Mouse (Mus musculus): ENCODE measurements around the gene L3mbtl1. TPM values are rescaled to one million over a fixed set of nuclear protein-coding genes. Genes with fewer than 3 reads are reported as not detected.
A peak's percentile ranks its signal among the peaks of the same experiment; 100 is the strongest.

The L3mbtl1 gene
- total and polyA plus RNA-seq, 3 experiments = 0.04 to 0.31 TPM; not detected in 1

GRCm38 (mm10) chr2:162922834-162923233 is 20.4 kb upstream of the L3mbtl1 start:
- no peaks in the 10 kb centered on the region for H3K36me3 ChIP-seq (ENCODE audit: control insufficient read depth in 1 of 2, insufficient read depth in 2 of 2, low read length in 2 of 2)
- H3K9me3 ChIP-seq (replicated peaks; ENCODE audit: insufficient read depth, low read length) = no peaks in the 10 kb centered on the region
- no peak for TF ChIP-seq GABPA (IDR thresholded peaks at IDR 0.05; ENCODE audit: low read depth, low read length)
- no peak for TF ChIP-seq POLR2AphosphoS5 (IDR thresholded peaks at IDR 0.05; ENCODE audit: borderline replicate concordance, low read depth, low read length)
- no peak for TF ChIP-seq BHLHE40 (IDR thresholded peaks at IDR 0.05; ENCODE audit: borderline replicate concordance, low read depth, low read length)
- TF ChIP-seq MYB (IDR thresholded peaks at IDR 0.05; ENCODE audit: low read depth, low read length) = no peak
- TF ChIP-seq NELFE (IDR thresholded peaks at IDR 0.05; ENCODE audit: low read depth, low read length) = no peak
- no peak for TF ChIP-seq ZMIZ1 (IDR thresholded peaks at IDR 0.05; ENCODE audit: low read depth, low read length)
- TF ChIP-seq USF1 (IDR thresholded peaks at IDR 0.05; ENCODE audit: low read depth, low read length) = no peak
- no peak for TF ChIP-seq KAT2A (conservative IDR thresholded peaks at IDR 0.05; ENCODE audit: low read depth, low read length)
- no peak for TF ChIP-seq EP300 (IDR thresholded peaks at IDR 0.05; ENCODE audit: low read depth in 1 of 2, low read length in 2 of 2)
- TF ChIP-seq ETS1 (IDR thresholded peaks at IDR 0.05; ENCODE audit: low read depth, low read length) = no peak
- no peak for TF ChIP-seq CHD1 (IDR thresholded peaks at IDR 0.05; ENCODE audit: low read depth, low read length)
- no peak for TF ChIP-seq MAZ (IDR thresholded peaks at IDR 0.05; ENCODE audit: low read depth, low read length)
- no peak overlapping the region for H3K4me3 ChIP-seq (ENCODE audit: control insufficient read depth in 1 of 2, insufficient read depth in 1 of 2, low read depth in 2 of 2, low read length in 2 of 2)
- H3K27ac ChIP-seq (ENCODE audit: control insufficient read depth, low read depth, low read length) = no peak overlapping the region
- H3K9ac ChIP-seq (ENCODE audit: control insufficient read depth, low read depth, low read length, poor library complexity, severe bottlenecking) = no peak overlapping the region
- peaks cover 0 to 7% of the 10 kb centered on the region in 2 experiments; a peak in 2 of 4 replicates for H3K4me1 ChIP-seq (ENCODE audit: control insufficient read depth in 1 of 2, insufficient read depth in 2 of 2, low read length in 2 of 2)
- no peaks in the 10 kb centered on the region for H3K79me2 ChIP-seq (ENCODE audit: control insufficient read depth, insufficient read depth, low read length, poor library complexity)
- no peaks in the 10 kb centered on the region for H3K27me3 ChIP-seq (ENCODE audit: control insufficient read depth in 1 of 2, insufficient read depth in 2 of 2, low read length in 2 of 2)
- peak; percentile 21 for DNase-seq (ENCODE audit: low read depth, low spot score)

- no peak for DNase-seq (ENCODE audit: low read depth, low spot score)
- Histone ChIP-seq H3K9ac (ENCODE audit: control insufficient read depth, low read depth, low read length, poor library complexity, severe bottlenecking) (no peak overlapping the region), H3K36me3 (ENCODE audit: control insufficient read depth in 1 of 2, insufficient read depth in 2 of 2, low read length in 2 of 2) (no peaks in the 10 kb centered on the region), H3K79me2 (ENCODE audit: control insufficient read depth, insufficient read depth, low read length, poor library complexity) (no peaks in the 10 kb centered on the region), H3K9me3 (replicated peaks; ENCODE audit: insufficient read depth, low read length) (no peaks in the 10 kb centered on the region), H3K27ac (ENCODE audit: control insufficient read depth, low read depth, low read length) (no peak overlapping the region), H3K4me3 (ENCODE audit: control insufficient read depth in 1 of 2, insufficient read depth in 1 of 2, low read depth in 2 of 2, low read length in 2 of 2) (no peak overlapping the region), H3K27me3 (ENCODE audit: control insufficient read depth in 1 of 2, insufficient read depth in 2 of 2, low read length in 2 of 2) (no peaks in the 10 kb centered on the region), H3K4me1 (ENCODE audit: control insufficient read depth in 1 of 2, insufficient read depth in 2 of 2, low read length in 2 of 2) (peaks cover 0 to 12% of the 10 kb centered on the region in 2 experiments)
- TF ChIP-seq POLR2A (IDR thresholded peaks at IDR 0.05; ENCODE audit: control insufficient read depth in 1 of 2, insufficient read depth in 1 of 2, low read depth in 1 of 2, low read length in 2 of 2, poor library complexity in 1 of 2) = no peak
- no peak for TF ChIP-seq E2F4 (IDR thresholded peaks at IDR 0.05; ENCODE audit: borderline replicate concordance, low read depth, low read length)
- no peak for TF ChIP-seq RCOR1 (IDR thresholded peaks at IDR 0.05; ENCODE audit: low read depth, low read length)
- no peak for TF ChIP-seq MEF2A (IDR thresholded peaks at IDR 0.05; ENCODE audit: extremely low read depth, insufficient replicate concordance, low read depth, low read length, poor library complexity, severe bottlenecking)
- no peak for TF ChIP-seq MAFK (IDR thresholded peaks at IDR 0.05; ENCODE audit: borderline replicate concordance, low read depth, low read length)
- TF ChIP-seq JUND (IDR thresholded peaks at IDR 0.05; ENCODE audit: low read depth, low read length) = no peak
- no peak for TF ChIP-seq TCF12 (IDR thresholded peaks at IDR 0.05; ENCODE audit: low read depth, low read length)
- no peak for TF ChIP-seq ZMIZ1 (IDR thresholded peaks at IDR 0.05; ENCODE audit: low read depth, low read length)
- no peak for TF ChIP-seq SMC3 (IDR thresholded peaks at IDR 0.05; ENCODE audit: low read depth, low read length)
- no peak for TF ChIP-seq CHD1 (IDR thresholded peaks at IDR 0.05; ENCODE audit: low read depth, low read length)
- TF ChIP-seq NELFE (IDR thresholded peaks at IDR 0.05; ENCODE audit: low read depth, low read length) = no peak
- no peak for TF ChIP-seq HCFC1 (IDR thresholded peaks at IDR 0.05; ENCODE audit: low read depth, low read length)
- no peak for TF ChIP-seq MYB (IDR thresholded peaks at IDR 0.05; ENCODE audit: low read depth, low read length)
- TF ChIP-seq USF1 (IDR thresholded peaks at IDR 0.05; ENCODE audit: low read depth, low read length) = no peak
- no peak for TF ChIP-seq POLR2AphosphoS5 (IDR thresholded peaks at IDR 0.05; ENCODE audit: borderline replicate concordance, low read depth, low read length)
- TF ChIP-seq ELF1 (IDR thresholded peaks at IDR 0.05; ENCODE audit: low read depth, low read length) = no peak
- TF ChIP-seq KAT2A (conservative IDR thresholded peaks at IDR 0.05; ENCODE audit: low read depth, low read length) = no peak
- TF ChIP-seq SIN3A (IDR thresholded peaks at IDR 0.05; ENCODE audit: low read length) = no peak
- no peak for TF ChIP-seq POLR2AphosphoS2 (IDR thresholded peaks at IDR 0.05; ENCODE audit: low read length)
- no peak for TF ChIP-seq MXI1 (IDR thresholded peaks at IDR 0.05; ENCODE audit: low read depth, low read length)
Measured at GRCm38 (mm10) chr2:162924126-162924525, 19.1 kb upstream of the L3mbtl1 start.

All from MEL (cell line).